Mouse (Mus musculus) stomach, postnatal 0 days (tissue): ENCODE results near the gene Gp1ba.

Source experiments
- CTCF ChIP-seq: IDR thresholded peaks from 2 replicates; pipeline ENCODE4 v1.5.1; 2016; ENCODE audit warnings: antibody characterized with exemption, low read depth, mild to moderate bottlenecking, moderate library complexity
- EP300 ChIP-seq: optimal IDR thresholded peaks from 2 replicates; pipeline ENCODE3; 2016; ENCODE audit warnings: antibody characterized with exemption

- TF ChIP-seq CTCF (no peak), EP300 (no peak)
These were observed 39.2 kb downstream of the Gp1ba start for GRCm38 (mm10) chr11:70678092-70678491.
